Mouse (Mus musculus) heart, embryonic 16.5 days (tissue): Measurements from ENCODE around the gene Vsx2. TPM values are rescaled to one million over a fixed set of nuclear protein-coding genes. Genes with fewer than 3 reads are reported as not detected.

ENCODE experiments used
- ATAC-seq: fragments of 200-750 bp; cut with Nextera tagmentation; replicated peaks from 2 replicates; pipeline ENCODE4 v1.8.0; 2017; ENCODE audit warnings: moderate number of reproducible peaks; ENCODE audit not compliant: insufficient read depth, low FRiP score; ENCODE audit errors: extremely low read depth
- H3K27ac ChIP-seq: fragments of 300-500 bp; sonication (generic); 2 replicates; pipeline ENCODE4 v1.5.1; 2014; ENCODE audit warnings: mild to moderate bottlenecking, low read length, control low read depth, moderate library complexity
- H3K27me3 ChIP-seq: fragments of 300-500 bp; sonication (generic); 2 replicates; pipeline ENCODE4 v1.6.1; 2014; ENCODE audit warnings: low read length, mixed read lengths; ENCODE audit not compliant: control insufficient read depth, insufficient read depth
- H3K36me3 ChIP-seq: fragments of 300-500 bp; sonication (generic); 2 replicates; pipeline ENCODE4 v1.6.1; 2014; ENCODE audit not compliant: control insufficient read depth, insufficient read depth
- H3K4me1 ChIP-seq: fragments of 300-500 bp; sonication (generic); 2 replicates; pipeline ENCODE4 v1.6.1; 2014; ENCODE audit warnings: low read length, mixed read lengths; ENCODE audit not compliant: control insufficient read depth, insufficient read depth
- H3K4me2 ChIP-seq: fragments of 300-500 bp; sonication (generic); 2 replicates; pipeline ENCODE4 v1.6.1; 2014; ENCODE audit warnings: low read depth, mild to moderate bottlenecking, control low read depth, low read length
- H3K4me3 ChIP-seq: fragments of 300-500 bp; sonication (generic); 2 replicates; pipeline ENCODE4 v1.5.1; 2014; ENCODE audit warnings: mild to moderate bottlenecking, control low read depth, low read length
- H3K9ac ChIP-seq: fragments of 300-500 bp; sonication (generic); 2 replicates; pipeline ENCODE4 v1.6.1; 2014; ENCODE audit warnings: low read length, control low read depth
- H3K9me3 ChIP-seq: fragments of 300-500 bp; sonication (generic); replicated peaks from 2 replicates; pipeline ENCODE4 v1.6.1; 2016; ENCODE audit warnings: low read length; ENCODE audit not compliant: control insufficient read depth
- WGBS: fragments of 180-500 bp; shearing (Covaris S2); extraction: QIAGEN DNeasy Blood & Tissue Kit; methylation state at CpG from one replicate; pipeline ENCODE4 v1.1.7; 2014; 5-methylcytosine and 5-hydroxymethylcytosine counted together
- polyA plus RNA-seq: library from polyadenylated mRNA; unstranded; fragments of >200 nt; fragmentation: Nextera tagmentation; extraction: Ambion mirVana; gene quantifications from 2 replicates; pipeline ENCODE4 v1.2.1, GENCODE M21; 2015

Gene Vsx2
- polyA plus RNA-seq, 1 experiment from 2014 or later = not detected

DNA sequence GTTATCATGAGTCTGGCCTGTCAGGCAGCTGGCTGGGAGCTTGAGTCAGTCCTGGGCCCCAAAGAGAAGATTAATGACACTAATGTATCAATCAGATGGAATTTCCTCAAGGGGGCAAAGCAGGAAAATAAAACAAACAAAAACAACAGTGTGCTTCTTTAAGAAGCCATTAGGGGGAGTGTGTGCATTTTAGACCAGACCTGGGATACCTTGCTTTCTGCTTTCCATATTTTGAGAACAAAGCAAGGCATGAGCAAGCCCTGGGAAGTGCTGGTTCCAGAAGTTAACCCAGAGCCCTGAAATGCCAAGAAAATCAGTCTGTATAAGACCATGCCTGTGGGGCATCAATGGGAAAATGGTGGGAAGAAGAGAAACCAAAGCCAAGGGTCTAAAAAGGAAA is 51.4 kb downstream of the Vsx2 start:
- no peaks in the 10 kb centered on the region for H3K9me3 ChIP-seq
- H3K36me3 ChIP-seq = no peaks in the 10 kb centered on the region
- H3K27me3 ChIP-seq = peaks cover 8% of the 10 kb centered on the region
- H3K9ac ChIP-seq = no peak overlapping the region
- H3K4me3 ChIP-seq = no peak overlapping the region
- H3K27ac ChIP-seq = no peak overlapping the region
- no peak overlapping the region for H3K4me2 ChIP-seq
- ATAC-seq = no peak
- no peaks in the 10 kb centered on the region; the same call in 1 of the 2 replicates for H3K4me1 ChIP-seq

DNA sequence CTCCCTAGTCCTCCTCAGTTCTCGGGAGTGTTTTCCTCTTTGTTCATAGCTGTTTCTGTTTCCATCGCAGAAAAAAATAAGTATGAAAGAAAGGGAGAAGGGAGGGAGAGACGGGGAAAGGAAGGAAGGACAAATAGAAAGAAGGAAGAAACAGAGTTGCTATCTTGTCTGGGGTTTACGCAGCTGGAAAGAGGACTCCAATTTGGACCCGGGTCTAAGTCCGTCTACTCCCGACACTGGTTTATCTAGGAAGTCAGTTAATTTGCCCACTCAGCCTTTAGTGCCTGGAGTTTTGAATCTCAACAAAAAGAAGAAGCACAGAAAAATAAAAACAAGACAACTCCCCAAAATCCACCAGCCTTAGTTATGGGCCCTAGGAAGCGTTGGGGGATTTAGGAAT is 55.0 kb downstream of the Vsx2 start:
- Histone ChIP-seq H3K36me3 (no peaks in the 10 kb centered on the region), H3K4me2 (no peak overlapping the region), H3K27me3 (peaks cover 10% of the 10 kb centered on the region), H3K4me3 (no peak overlapping the region), H3K4me1 (no peaks in the 10 kb centered on the region), H3K27ac (no peak overlapping the region), H3K9me3 (no peaks in the 10 kb centered on the region), H3K9ac (no peak overlapping the region)
- WGBS = 30% methylated on average over 8 of the region's 8 CpGs
- ATAC-seq = no peak

- ATAC-seq = no peak
- no peak overlapping the region for H3K9ac ChIP-seq
- 11% methylated on average over 9 of the region's 9 CpGs for WGBS
- H3K4me1 ChIP-seq = no peaks in the 10 kb centered on the region
- peak overlapping the region; percentile 13; the same call in 1 of the 2 replicates for H3K4me2 ChIP-seq
- H3K27ac ChIP-seq = no peak overlapping the region
- peaks cover 10% of the 10 kb centered on the region for H3K27me3 ChIP-seq
- no peaks in the 10 kb centered on the region for H3K36me3 ChIP-seq
- no peaks in the 10 kb centered on the region for H3K9me3 ChIP-seq
- peak overlapping the region; percentile 5; the same call in 1 of the 2 replicates for H3K4me3 ChIP-seq
These were observed 55.6 kb downstream of the Vsx2 start for GRCm38 (mm10) chr12:84625116-84625515.

DNA sequence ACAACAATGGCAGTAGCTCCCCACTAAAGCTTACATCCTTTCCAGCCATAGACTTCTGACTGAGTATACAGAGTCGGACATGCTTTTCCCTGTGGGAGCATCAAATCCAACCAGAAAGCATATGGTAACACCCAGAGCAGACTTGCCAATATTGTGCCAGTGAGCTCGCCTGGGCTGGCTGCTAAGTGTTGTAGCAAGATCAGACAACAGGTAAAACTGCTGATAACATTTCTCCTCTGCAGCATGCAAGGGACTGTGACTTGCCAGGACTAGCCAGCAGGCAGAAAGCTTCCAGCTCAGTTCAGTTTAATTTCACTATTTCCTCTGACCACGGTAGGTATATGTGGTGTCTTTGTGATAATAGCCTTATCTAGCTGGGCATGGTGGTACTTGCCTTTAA is 62.3 kb downstream of the Vsx2 start:
- H3K36me3 ChIP-seq = no peaks in the 10 kb centered on the region
- no peak overlapping the region for H3K9ac ChIP-seq
- no peak for ATAC-seq
- no peak overlapping the region for H3K4me2 ChIP-seq
- no peak overlapping the region for H3K27ac ChIP-seq
- H3K27me3 ChIP-seq = no peaks in the 10 kb centered on the region
- no peak overlapping the region for H3K4me3 ChIP-seq
- 50% methylated on average over 3 of the region's 3 CpGs for WGBS
- H3K9me3 ChIP-seq = no peaks in the 10 kb centered on the region
- no peaks in the 10 kb centered on the region for H3K4me1 ChIP-seq

DNA sequence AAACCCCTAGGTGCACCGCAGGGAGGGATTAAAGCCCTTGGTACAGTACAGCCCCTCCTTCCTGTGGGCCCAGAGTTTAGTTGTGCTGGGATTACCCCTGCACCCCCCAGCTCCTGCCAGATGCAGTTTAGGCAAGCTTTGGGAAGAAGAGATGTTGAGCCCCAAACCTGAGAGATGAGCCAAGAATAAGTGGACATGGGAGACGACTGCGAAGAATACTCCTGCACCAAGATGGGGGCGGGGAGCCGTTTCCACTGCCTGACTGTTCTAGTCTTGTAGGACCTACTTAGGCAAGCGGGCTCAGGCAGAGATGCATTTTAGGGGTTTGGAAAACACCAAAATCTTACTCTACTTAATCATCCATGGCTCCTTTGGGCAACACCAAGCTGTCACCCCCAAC is 70.7 kb downstream of the Vsx2 start:
- H3K36me3 ChIP-seq = no peaks in the 10 kb centered on the region
- WGBS = 9% methylated on average over 6 of the region's 6 CpGs
- no peak overlapping the region for H3K4me2 ChIP-seq
- no peak overlapping the region for H3K9ac ChIP-seq
- peaks cover 47% of the 10 kb centered on the region for H3K27me3 ChIP-seq
- H3K27ac ChIP-seq = no peak overlapping the region
- no peak overlapping the region for H3K4me3 ChIP-seq
- no peaks in the 10 kb centered on the region for H3K9me3 ChIP-seq
- ATAC-seq = no peak
- no peaks in the 10 kb centered on the region for H3K4me1 ChIP-seq

DNA sequence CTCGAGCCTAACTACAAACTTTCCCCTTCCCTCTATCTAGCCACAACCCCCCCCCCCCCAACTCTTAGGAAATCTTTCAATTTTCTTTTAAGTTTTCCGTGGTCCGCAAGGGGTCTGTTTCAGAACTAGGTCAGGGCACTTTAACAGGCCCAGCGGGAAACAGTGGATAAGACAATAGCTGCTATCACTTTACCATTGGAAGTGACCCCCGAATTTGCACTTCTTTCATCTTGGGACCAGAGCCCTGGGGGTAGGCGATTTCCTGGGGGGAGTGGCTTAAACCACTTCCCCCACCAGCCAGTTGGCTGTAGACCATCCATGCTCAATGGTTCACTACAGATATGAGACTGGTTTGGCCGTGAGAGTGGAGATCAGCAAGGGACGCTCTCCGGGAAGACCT is 71.1 kb downstream of the Vsx2 start, which contains the start of gene Vrtn:
Gene Vrtn, plus strand, starts transcription at position 366 of the 400 bp plus-strand sequence.
- H3K27ac ChIP-seq = no peak within 1 kb of the TSS
- H3K9me3 ChIP-seq = no peaks in the 10 kb centered on the region
- H3K4me3 ChIP-seq = no peak within 1 kb of the TSS; the same call in 1 of the 2 replicates
- H3K9ac ChIP-seq = no peak within 1 kb of the TSS
- no peaks in the 10 kb centered on the region for H3K4me1 ChIP-seq
- peaks cover 47% of the 10 kb centered on the region for H3K27me3 ChIP-seq
- H3K4me2 ChIP-seq = no peak within 1 kb of the TSS; the same call in 1 of the 2 replicates
- no peaks in the 10 kb centered on the region for H3K36me3 ChIP-seq
- 10% methylated on average over 9 of the region's 9 CpGs for WGBS
- ATAC-seq = no peak

Other genes starting within 250 kb of the Vsx2 start
- 94.2 and 95.2 TPM in 2 replicates for gene Coq6, start 208.1 kb upstream of the Vsx2 start, polyA plus RNA-seq
- gene Fam161b, start 207.9 kb upstream of the Vsx2 start, polyA plus RNA-seq = 8.1 and 8.2 TPM in 2 replicates
- 37.1 and 38.9 TPM in 2 replicates for gene Entpd5, start 160.7 kb upstream of the Vsx2 start, polyA plus RNA-seq
- gene Bbof1, start 160.7 kb upstream of the Vsx2 start, polyA plus RNA-seq = 2.5 and 2.6 TPM in 2 replicates
- gene Rnf113a2, start 152.6 kb upstream of the Vsx2 start, polyA plus RNA-seq = 21.1 and 25.1 TPM in 2 replicates
- gene Aldh6a1, start 118.8 kb upstream of the Vsx2 start, polyA plus RNA-seq = 70.3 and 72.9 TPM in 2 replicates
- gene Lin52, start 118.3 kb upstream of the Vsx2 start, polyA plus RNA-seq = 16.2 and 18.1 TPM in 2 replicates
- gene Abcd4, start 47.7 kb downstream of the Vsx2 start, polyA plus RNA-seq = 11.7 and 12.4 TPM in 2 replicates
- gene Vrtn, start 71.3 kb downstream of the Vsx2 start, polyA plus RNA-seq = 0.12 TPM in 1 of 2 replicates, not detected in the other
- gene Syndig1l, start 129.1 kb downstream of the Vsx2 start, polyA plus RNA-seq = 0.14 TPM in 1 of 2 replicates, not detected in the other
- gene Npc2, start 203.4 kb downstream of the Vsx2 start, polyA plus RNA-seq = 52.8 and 59.4 TPM in 2 replicates
- gene Isca2, start 203.5 kb downstream of the Vsx2 start, polyA plus RNA-seq = 157 and 160 TPM in 2 replicates